Mouse (Mus musculus) natural killer cell, adult 2 months (primary cell): ENCODE measurements around the gene H13.

Experiments
- DNase-seq, 2 experiments: peaks; one replicate each; pipeline ENCODE4 v3.0.0; 2022; ENCODE audit warnings: low spot score in 2 of 2

H13 gene

DNA sequence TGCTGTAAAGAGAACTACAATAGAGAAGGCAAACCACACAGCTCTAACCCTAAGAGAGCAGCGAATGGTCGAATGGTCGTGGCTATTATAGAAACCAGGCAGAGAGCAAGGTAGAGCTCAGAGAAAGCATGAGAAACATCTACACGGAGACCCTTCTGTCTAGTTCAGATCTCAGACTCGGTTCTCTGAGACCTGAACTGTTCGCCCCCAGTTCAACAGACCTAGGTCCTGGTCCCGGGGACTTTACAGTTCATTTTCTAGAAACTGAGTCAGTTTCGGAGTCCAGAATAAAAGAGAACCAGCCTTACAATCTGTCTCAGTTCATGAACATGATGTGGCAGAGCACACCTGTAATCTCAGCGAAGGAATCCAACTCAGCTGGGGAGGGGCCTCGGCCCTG, 65.2 kb downstream of the H13 start:
- DNase-seq: no peak

DNA sequence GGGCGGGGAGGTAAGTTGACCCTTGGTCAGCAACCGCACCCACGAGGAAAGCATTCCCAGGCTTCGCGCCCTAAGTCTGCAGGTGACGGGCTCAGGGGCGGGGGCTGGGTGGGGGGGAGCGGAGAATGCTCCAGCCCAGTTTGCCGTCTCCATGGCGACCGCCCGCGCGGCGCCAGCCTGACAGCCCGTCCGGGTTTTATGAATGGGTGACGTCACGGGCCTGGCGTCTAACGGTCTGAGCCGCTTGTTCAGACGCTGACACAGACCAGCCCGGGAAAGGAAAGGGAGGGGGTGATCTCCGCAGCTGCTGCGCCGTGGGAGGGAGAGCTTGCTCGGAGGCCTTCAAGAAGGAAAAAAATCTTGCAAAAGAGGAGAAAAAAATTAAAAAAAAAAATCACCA, 65.7 kb downstream of the H13 start:
- DNase-seq: peak; percentile 66 to 70

DNA sequence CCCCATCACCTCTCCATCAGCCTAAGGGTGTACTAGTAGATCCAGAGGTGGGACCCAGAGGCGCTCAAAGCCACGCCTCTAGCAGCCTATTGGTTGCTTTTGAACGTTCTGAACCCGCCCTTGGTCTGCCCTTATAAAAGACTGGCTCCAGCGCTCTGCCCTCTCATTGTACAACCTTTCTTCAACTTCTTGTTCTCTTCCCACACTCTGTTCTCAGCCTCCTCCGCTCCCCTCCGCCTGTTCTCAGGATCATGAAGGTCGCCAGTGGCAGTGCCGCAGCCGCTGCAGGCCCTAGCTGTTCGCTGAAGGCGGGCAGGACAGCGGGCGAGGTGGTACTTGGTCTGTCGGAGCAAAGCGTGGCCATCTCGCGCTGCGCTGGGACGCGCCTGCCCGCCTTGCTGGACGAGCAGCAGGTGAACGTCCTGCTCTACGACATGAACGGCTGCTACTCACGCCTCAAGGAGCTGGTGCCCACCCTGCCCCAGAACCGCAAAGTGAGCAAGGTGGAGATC, 66.9 kb downstream of the H13 start, which contains the start of gene Id1:
Id1 (plus strand) TSS at position 162 of the 512 bp plus-strand sequence.
- DNase-seq: peak; percentile 51 to 56

GRCm38 (mm10) chr2:152736748-152737147, 67.5 kb downstream of the H13 start:
- no peak for DNase-seq

DNA sequence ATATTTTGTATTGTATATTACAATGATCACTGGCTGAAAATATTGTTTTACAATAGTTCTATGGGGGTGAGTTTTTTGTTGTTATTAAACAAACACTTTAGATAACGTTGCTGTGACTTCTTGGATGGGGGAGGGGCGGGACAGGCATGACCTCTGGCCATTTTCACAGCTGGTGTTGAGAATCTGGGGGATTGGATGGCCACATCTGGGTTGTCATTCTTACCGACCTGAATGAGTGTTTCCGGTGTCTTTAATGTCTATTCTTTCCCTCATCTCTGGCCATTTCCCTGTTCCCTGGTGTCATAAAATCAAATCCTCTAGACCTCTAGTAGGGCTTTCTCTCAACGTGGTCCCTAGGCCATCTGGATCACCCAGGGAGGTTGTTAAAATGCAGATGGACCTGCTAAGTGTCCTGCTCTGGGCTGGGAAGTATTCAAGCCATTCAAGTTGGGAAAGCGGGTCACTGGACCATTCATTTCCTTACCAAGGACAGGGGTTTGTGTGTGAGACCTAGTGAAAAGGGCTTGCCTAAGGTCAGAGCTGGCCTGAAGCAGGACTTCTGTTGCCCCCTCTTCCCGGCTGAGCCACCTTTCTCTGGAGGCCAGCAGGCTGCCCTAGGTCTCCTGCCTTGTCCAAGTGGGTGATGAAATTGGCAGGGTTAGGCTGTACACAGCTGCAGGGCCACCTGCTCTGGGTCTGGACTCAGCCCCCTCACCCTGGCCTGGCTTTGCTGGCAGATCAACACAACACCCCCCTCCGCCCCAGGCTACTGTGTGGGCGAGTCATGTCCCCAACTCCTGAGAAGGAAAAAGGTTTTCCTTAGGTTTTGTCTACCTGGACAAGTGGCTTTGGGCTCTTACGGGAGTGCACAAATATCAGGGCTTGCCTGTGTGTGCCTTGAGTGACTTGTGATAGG, 68.3 kb downstream of the H13 start:
- DNase-seq: no peak

- no peak for DNase-seq
Observed at GRCm38 (mm10) chr2:152738341-152738740, 69.1 kb downstream of the H13 start.

DNA sequence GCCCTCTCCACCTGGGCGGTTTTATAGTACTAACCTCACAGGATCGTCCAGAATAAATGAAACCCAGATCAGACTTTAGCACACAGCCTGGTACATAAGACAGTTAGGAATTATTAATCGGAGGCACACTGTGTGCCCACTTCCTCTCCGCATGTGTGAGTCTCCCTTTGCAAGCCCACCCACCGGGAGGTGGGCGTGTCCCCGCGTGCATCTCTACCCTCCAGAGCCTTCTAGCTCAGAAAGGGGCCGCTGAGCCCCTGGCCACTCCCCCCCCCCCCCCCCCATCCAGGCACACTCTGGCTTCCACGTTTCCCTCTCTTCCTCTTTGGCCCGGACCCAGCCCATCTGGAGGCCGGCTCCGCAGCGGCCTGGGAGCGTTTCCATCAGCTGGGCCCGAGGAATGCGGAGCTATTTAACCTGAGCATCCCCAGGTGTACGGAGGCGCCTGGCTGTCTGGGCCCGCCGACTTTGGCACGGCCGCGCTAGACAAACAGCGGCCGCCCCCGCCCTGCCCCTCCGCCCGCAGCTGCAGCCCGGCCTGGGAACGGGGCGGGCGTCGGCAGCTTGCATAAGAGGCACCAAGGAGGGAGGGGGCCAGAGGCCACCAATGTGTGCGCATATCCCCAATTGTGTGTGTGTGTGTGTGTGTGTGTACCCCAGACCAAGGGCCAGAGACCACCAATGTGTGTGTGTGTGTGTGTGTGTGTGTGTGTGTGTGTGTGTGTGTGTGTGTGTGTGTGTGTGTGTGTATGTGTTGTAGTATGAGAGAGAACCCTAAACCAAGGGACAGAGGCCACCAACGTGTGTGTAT, 70.0 kb downstream of the H13 start:
- DNase-seq: no peak

DNA sequence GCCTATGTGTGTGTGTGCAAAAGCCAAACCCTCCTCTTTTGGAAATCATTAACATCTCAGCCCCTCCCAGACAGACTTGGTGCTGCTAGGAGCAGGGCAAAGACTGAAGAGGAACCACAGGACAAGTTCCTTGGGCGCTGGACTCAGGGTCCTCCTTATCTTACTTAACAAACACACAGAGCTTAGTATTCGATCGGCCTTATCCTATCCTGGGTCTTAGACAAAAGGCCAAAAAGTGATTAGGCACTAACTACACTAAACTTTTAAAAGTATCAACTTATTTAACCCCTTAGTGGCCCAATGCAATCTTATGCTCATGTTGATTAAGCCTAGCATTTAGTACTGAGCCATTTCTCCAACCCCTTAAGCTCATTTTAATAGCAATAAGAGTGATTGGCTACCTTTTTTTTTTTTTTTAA, 70.6 kb downstream of the H13 start:
- no peak for DNase-seq

- no peak for DNase-seq
Observed at GRCm38 (mm10) chr2:152740490-152740889, 71.2 kb downstream of the H13 start.

DNA sequence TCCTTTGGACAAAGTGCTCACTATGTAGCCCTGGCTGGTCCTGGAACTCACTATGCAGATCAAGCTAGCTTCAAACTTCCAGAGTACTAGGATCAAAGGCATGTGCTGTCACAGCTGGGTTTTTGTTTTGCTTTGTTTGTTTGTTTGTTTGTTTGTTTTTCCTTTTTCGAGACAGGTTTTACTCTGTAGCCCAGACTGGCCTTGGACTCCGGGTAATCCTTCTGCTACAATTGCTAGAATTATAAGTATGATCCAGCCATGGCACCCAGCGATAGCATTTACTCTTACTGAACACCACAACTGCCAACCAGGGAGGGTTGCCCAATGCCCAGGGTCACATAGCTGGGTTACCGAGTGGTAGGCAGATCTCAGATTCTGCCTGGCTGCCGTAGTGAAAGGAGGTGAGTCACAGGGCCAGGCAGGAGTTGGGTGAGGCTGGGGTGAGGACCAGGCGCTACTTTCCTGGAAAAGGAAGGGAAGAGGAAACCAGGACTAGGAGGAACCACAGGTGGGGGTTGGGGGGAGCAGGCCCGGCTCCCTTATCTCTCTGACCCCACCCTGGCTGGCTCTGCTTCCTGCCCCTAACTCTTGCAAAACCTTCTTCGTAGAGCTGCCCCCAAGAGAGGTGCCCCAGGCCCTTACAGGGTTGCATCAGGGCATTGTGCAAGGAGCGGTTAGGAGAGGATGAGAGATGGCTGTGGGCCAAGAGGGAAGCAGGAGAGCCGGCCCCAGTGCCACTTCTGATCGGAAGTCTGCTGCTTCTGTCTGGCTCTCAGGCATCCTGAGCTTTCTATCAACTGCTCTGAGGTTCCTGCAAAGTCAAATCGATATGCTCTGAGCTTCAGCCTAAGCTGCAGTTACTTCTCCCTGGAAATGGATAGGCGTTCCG, 72.1 kb downstream of the H13 start:
- peak in 1 of 2 experiments; percentile 28 for DNase-seq

DNA sequence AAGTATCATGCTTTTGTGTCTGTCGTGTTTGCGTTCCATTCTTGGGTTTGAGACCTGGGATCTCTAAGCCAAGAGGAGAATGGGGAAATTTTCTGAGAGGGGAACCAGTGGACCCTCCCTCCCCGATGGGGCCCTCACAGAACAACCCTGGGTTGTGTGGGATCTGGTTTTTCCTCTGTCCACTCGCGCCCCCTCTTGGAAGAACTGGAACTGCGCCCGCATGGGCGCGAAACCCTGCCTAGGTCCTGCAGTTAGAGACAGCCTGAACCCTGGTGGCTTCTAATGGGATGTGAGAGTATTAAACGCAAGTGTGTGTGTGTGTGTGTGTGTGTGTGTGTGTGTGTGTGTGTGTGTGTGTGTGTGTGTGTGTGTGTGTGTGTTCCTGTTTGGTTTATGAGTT, 73.2 kb downstream of the H13 start:
- peak in 1 of 2 experiments; percentile 40 for DNase-seq

GRCm38 (mm10) chr2:152753944-152754711, 84.9 kb downstream of the H13 start, which contains the start of gene Cox4i2:
TSS of gene Cox4i2 (plus strand) at chr2:152754173.
- DNase-seq: no peak

DNA sequence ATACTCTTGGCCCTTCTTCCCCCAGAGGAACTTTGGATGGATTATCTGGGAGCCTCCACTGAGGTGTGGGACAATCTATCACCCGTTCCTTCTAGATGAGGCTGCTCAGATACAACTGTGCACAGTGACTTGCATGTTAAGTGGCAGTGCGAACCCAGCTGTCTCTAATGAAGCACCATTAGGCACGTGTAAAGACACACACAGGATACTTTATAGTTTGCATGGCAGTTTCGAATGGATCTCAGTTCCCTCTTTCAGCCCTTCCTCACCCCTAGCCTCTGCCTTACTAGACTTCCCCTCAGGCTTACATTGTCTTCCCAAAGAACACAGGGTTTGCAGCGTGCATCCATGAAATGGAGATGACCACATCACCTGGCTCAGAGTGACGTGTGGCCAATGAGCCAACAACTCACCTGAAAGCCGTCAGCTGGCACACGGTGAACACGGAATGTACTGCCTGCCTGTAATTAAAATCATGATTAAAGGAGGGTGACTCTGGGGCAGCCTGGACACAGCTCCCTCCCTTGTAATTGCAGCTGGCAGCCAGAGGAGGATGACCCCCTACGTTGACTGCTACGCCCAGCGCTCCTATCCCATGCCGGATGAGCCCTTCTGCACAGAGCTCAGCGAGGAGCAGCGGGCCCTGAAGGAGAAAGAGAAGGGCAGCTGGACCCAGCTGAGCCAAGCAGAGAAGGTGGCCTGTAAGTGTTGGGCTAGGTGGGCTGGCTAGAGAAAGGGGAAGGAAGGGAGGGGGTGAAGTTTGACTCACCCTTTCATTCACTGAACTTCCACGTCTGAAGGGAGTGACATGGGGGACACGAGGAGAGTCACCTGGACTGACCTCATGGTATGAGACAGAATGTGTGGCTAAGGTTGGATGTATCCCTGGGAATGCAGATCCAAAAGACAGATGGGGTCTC, 87.5 kb downstream of the H13 start:
- no peak for DNase-seq

GRCm38 (mm10) chr2:152757478-152757877, 88.2 kb downstream of the H13 start:
- DNase-seq: no peak
